Mouse (Mus musculus) lung, adult 2 months (tissue): ENCODE data around the gene Lrp4.

Experiments used
- CTCF ChIP-seq: fragments of 200-500 bp; IDR thresholded peaks from 2 replicates; pipeline ENCODE4 v1.5.1; 2011; ENCODE audit warnings: mild to moderate bottlenecking, low read length, control low read depth; ENCODE audit not compliant: insufficient read depth
- POLR2A ChIP-seq: fragments of 200-500 bp; IDR thresholded peaks from 2 replicates; pipeline ENCODE4 v1.6.1; 2011; ENCODE audit warnings: low read depth, mild to moderate bottlenecking, control low read depth, low read length, borderline replicate concordance; ENCODE audit errors: extremely low read depth

DNA sequence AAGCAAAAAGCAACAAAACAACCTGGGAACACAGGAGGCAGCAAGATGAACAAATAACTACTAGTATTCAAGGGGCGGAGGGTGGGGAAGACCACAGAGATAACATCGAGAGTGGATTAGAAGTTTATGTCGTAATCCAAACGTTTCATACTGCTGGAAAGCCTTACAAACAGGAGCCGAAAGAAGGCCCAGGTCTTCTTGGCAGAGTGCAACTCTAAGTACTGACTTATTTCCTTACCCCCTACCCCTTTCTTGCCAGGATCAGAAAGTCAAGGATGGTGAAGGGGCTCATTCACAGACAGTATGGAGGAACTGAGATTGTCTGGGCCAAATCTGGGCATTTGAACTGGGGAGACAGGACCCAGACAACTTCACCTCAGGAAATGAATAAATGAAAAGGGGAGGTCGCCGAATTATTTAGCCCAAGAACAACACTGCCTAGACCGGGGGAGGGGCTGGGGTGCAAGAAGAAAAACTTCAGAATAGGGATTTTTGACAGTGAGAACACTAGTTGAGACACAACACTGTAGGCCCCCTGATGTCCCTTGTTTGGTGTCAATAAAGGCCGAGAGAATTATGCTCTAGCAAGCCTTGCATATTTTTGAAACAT, 715 bp upstream of the Lrp4 start:
- no peak for TF ChIP-seq POLR2A
- no peak for TF ChIP-seq CTCF
